Mouse (Mus musculus) liver, postnatal 0 days (tissue): ENCODE data around the gene Crp.

ENCODE experiments used
- CTCF ChIP-seq: sonication (generic); IDR thresholded peaks from 2 replicates; pipeline ENCODE4 v1.5.1; 2016; ENCODE audit warnings: antibody characterized with exemption, low read depth
- EP300 ChIP-seq: IDR thresholded peaks from 2 replicates; pipeline ENCODE4 v1.6.1; 2016; ENCODE audit warnings: antibody characterized with exemption, low read depth, mild to moderate bottlenecking

DNA sequence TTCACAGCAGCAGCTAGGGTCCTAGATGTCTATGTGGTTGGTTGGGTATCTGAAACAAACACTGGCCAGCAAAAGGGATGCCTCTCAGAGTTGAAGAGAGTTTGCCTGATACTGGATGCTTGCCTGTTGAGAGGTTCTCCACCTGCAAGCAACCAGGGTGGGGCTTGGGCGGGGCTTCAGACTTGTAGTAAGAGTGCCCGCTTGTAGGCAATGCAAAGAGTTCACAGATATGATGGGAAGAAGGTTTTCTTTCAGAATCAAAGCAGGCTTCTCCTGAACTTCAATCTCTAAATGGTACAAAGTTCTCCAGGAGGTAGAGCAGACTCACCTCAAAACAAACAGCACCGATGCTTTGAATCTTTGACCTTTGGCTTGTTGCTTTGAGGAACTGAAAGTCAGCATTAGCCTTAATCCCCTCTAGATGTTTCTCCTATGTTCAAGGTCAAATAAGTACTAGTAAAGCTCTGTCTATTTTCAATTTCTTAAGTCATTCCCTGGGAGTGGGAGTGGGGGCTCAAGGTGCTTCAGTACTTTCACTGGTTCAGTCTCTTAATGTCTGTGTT is 12.0 kb downstream of the Crp start:
- TF ChIP-seq CTCF = no peak
- no peak for TF ChIP-seq EP300
